Mouse (Mus musculus) lung, adult 2 months (tissue): ENCODE data around the gene Tnfsf10.

Experiments used
- CTCF ChIP-seq: fragments of 200-500 bp; IDR thresholded peaks from 2 replicates; pipeline ENCODE4 v1.5.1; 2011; ENCODE audit warnings: mild to moderate bottlenecking, low read length, control low read depth; ENCODE audit not compliant: insufficient read depth
- POLR2A ChIP-seq: fragments of 200-500 bp; IDR thresholded peaks from 2 replicates; pipeline ENCODE4 v1.6.1; 2011; ENCODE audit warnings: low read depth, mild to moderate bottlenecking, control low read depth, low read length, borderline replicate concordance; ENCODE audit errors: extremely low read depth

- TF ChIP-seq POLR2A (no peak), CTCF (no peak)
Observed at GRCm38 (mm10) chr3:27310973-27311372, 5.9 kb upstream of the Tnfsf10 start.
